Mouse (Mus musculus): ENCODE data around the gene Icam5. TPM values are rescaled to one million over a fixed set of nuclear protein-coding genes. Genes with fewer than 3 reads are reported as not detected.
"Not testable (repeated sequence)": the region's sequence is repeated elsewhere in the genome, so short reads cannot be mapped to it uniquely, and the experiment has no call there.

Icam5 gene
- polyA plus RNA-seq, 1 experiment from 2014 or later = not detected

DNA sequence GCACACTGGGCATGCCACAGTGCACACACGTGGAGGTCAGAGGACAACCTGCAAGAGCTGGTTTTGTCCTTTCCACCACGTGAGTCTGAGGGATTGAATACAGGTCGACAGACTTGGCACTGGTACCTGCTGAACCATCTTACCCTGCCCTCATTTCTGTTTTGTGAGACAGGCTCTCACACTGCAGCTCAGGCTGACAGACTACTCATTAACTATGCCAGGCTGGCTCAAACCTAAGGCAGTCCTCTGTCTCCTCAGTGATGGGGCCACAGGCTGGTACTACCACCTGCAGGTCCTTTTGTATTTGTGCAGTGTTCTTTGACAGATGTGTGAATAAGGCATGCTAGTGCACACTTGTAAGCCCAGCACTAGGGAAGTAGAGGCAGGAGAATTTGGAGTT lies 36.8 kb upstream of the Icam5 start:
- Histone ChIP-seq H3K27me3 (ENCODE audit: control insufficient read depth, insufficient read depth, low read length) (no peaks in the 10 kb centered on the region), H3K9ac (replicated peaks; ENCODE audit: low read depth, low read length) (no peak overlapping the region), H3K9me3 (ENCODE audit: control insufficient read depth, low read depth, low read length) (no peaks in the 10 kb centered on the region), H3K4me1 (ENCODE audit: control insufficient read depth, insufficient read depth, low read length) (peaks cover 11% of the 10 kb centered on the region), H3K4me2 (replicated peaks; ENCODE audit: low read depth, low read length) (no peak overlapping the region), H3K4me3 (ENCODE audit: low read depth, low read length) (no peak overlapping the region), H3K27ac (ENCODE audit: low read length) (no peak overlapping the region), H3K36me3 (ENCODE audit: control insufficient read depth, insufficient read depth, low read length) (no peaks in the 10 kb centered on the region)
- no peak for ATAC-seq (ENCODE audit: insufficient number of reproducible peaks, insufficient read depth, low FRiP score, low read depth)
- 72% methylated on average over 3 of the region's 3 CpGs for WGBS

DNA sequence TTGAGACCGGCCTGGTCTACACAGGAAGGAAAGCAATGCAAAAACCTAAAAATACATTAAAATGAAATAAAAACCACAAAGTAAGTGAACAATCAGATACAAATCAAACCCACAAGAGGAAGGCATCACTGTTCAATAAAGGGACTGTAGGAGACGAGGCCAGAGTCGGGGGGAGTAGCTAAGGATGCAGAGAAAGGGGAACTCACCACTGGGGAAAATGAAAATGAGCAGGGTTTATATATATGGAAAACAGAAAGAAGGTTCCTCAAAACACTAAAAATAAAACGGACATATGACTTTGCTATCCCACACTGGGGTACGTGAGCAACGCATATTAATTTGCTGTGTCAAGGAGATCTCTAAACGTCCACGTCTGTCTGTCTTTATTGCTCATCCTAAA lies 34.8 kb upstream of the Icam5 start:
- Histone ChIP-seq H3K36me3 (ENCODE audit: control insufficient read depth, insufficient read depth, low read length) (no peaks in the 10 kb centered on the region), H3K9ac (replicated peaks; ENCODE audit: low read depth, low read length) (no peak overlapping the region), H3K27ac (ENCODE audit: low read length) (no peak overlapping the region), H3K9me3 (ENCODE audit: control insufficient read depth, low read depth, low read length) (no peaks in the 10 kb centered on the region), H3K4me1 (ENCODE audit: control insufficient read depth, insufficient read depth, low read length) (peaks cover 4% of the 10 kb centered on the region), H3K27me3 (ENCODE audit: control insufficient read depth, insufficient read depth, low read length) (no peaks in the 10 kb centered on the region), H3K4me2 (replicated peaks; ENCODE audit: low read depth, low read length) (no peak overlapping the region), H3K4me3 (ENCODE audit: low read depth, low read length) (no peak overlapping the region)
- no peak for ATAC-seq (ENCODE audit: insufficient number of reproducible peaks, insufficient read depth, low FRiP score, low read depth)
- WGBS = 85% methylated on average over 8 of the region's 8 CpGs

DNA sequence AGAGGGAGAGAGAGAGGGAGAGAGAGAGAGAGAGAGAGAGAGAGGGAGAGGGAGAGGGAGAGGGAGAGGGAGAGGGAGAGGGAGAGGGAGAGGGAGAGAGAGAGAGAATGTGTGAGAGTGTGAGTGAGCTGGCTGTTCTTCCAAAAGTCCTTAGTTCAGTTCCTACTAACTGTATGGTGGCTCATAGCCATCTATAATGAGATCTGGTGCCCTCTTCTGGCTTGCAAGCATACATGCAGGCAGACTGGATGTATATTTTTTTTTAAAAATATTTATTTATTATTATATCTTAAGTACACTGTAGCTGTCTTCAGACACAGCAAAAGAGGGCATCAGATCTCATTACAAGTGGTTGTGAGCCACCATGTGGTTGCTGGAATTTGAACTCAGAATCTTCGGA lies 33.5 kb upstream of the Icam5 start:
- H3K27me3 ChIP-seq (ENCODE audit: control insufficient read depth, insufficient read depth, low read length); H3K36me3 ChIP-seq (ENCODE audit: control insufficient read depth, insufficient read depth, low read length); H3K4me3 ChIP-seq (ENCODE audit: low read depth, low read length); H3K9ac ChIP-seq (replicated peaks; ENCODE audit: low read depth, low read length); ATAC-seq (ENCODE audit: insufficient number of reproducible peaks, insufficient read depth, low FRiP score, low read depth); H3K27ac ChIP-seq (ENCODE audit: low read length); H3K4me1 ChIP-seq (ENCODE audit: control insufficient read depth, insufficient read depth, low read length); H3K4me2 ChIP-seq (replicated peaks; ENCODE audit: low read depth, low read length); H3K9me3 ChIP-seq (ENCODE audit: control insufficient read depth, low read depth, low read length): not testable (repeated sequence)
- 63% methylated on average over 1 of the region's 1 CpGs for WGBS

DNA sequence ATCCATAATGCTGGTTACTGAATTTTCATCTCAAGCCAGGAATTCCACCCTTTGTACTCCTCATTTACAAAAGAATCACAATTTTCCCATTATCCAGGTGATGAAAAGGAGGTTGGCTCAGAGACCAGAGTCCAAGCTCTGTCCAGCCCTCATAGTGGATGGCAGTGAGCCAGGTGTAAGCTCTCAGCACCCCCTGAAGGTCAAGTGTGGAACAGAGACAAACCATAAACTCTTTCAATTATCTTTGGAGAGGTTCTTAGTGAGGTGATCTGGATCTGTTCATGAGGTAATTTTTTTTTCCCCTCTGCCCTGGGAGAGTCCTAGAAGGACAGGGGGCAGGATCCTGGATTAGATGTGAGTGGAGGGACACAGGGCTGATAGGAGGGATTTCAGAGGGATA lies 31.1 kb upstream of the Icam5 start:
- no peaks in the 10 kb centered on the region for H3K9me3 ChIP-seq (ENCODE audit: control insufficient read depth, low read depth, low read length)
- no peak overlapping the region for H3K4me3 ChIP-seq (ENCODE audit: low read depth, low read length)
- no peak overlapping the region for H3K4me2 ChIP-seq (replicated peaks; ENCODE audit: low read depth, low read length)
- no peak overlapping the region for H3K27ac ChIP-seq (ENCODE audit: low read length)
- no peak for ATAC-seq (ENCODE audit: insufficient number of reproducible peaks, insufficient read depth, low FRiP score, low read depth)
- peaks cover 12% of the 10 kb centered on the region; the same call in 1 of the 2 replicates for H3K36me3 ChIP-seq (ENCODE audit: control insufficient read depth, insufficient read depth, low read length)
- H3K9ac ChIP-seq (replicated peaks; ENCODE audit: low read depth, low read length) = no peak overlapping the region
- H3K4me1 ChIP-seq (ENCODE audit: control insufficient read depth, insufficient read depth, low read length) = no peaks in the 10 kb centered on the region
- no peaks in the 10 kb centered on the region for H3K27me3 ChIP-seq (ENCODE audit: control insufficient read depth, insufficient read depth, low read length)

DNA sequence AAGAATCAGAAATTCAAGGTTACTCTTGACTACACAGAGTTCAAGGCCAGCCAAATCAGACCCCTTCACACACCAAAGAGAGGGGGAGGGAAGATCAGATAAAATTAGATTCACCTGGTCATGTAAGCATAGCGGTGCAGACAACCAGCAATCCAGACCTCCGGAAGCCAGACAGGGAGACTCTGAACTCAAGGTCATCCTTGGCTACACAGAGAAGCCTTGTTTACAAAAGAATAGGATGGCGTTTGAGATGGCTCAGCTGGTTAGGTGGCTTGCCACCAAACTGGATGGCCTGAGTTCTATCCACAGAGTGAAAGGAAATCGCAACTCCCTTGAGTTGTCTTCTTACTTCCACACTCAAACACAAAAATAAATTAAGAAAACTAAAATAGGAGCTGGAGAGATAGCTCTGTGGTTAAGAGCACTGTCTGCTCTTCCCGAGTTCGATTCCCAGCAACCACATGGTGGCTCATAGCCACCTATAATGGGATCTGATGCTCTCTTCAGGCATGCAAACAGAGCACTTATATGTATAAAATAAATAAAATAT lies 30.1 kb upstream of the Icam5 start:
- Histone ChIP-seq H3K4me3 (ENCODE audit: low read depth, low read length) (no peak overlapping the region), H3K4me2 (replicated peaks; ENCODE audit: low read depth, low read length) (peak overlapping the region; percentile 76; the same call in 1 of the 2 replicates)

DNA sequence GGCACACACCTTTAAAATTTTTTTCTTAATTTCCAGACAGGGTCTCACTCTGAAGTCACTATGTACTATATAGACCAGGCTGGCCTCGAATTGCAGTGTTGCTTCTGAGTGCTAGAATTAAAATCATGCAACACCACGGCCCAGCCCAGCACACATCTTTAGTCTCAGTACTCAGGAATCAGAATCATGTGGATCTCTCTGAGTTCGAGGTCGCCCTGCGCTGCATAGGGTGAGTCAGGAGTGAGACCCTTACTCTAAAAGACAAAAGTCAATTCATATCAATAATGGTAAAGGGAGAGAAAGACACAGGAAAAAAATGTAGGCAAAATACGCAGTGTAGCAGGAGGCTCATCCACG lies 29.6 kb upstream of the Icam5 start:
- Histone ChIP-seq H3K4me1 (ENCODE audit: control insufficient read depth, insufficient read depth, low read length) (no peaks in the 10 kb centered on the region), H3K4me3 (ENCODE audit: low read depth, low read length) (peak overlapping the region; percentile 69), H3K27me3 (ENCODE audit: control insufficient read depth, insufficient read depth, low read length) (no peaks in the 10 kb centered on the region), H3K9me3 (ENCODE audit: control insufficient read depth, low read depth, low read length) (no peaks in the 10 kb centered on the region), H3K27ac (ENCODE audit: low read length) (peak overlapping the region; percentile 29; the same call in 1 of the 2 replicates), H3K36me3 (ENCODE audit: control insufficient read depth, insufficient read depth, low read length) (peaks cover 24% of the 10 kb centered on the region), H3K9ac (replicated peaks; ENCODE audit: low read depth, low read length) (peak overlapping the region; percentile 52), H3K4me2 (replicated peaks; ENCODE audit: low read depth, low read length) (peak overlapping the region; percentile 76)
- no peak; the same call in 1 of the 2 replicates for ATAC-seq (ENCODE audit: insufficient number of reproducible peaks, insufficient read depth, low FRiP score, low read depth)
- WGBS = 9% methylated on average over 7 of the region's 7 CpGs

More for the DNA sequence above, 30.1 kb upstream of the Icam5 start:
- Histone ChIP-seq H3K9me3 (ENCODE audit: control insufficient read depth, low read depth, low read length) (no peaks in the 10 kb centered on the region), H3K4me1 (ENCODE audit: control insufficient read depth, insufficient read depth, low read length) (no peaks in the 10 kb centered on the region), H3K9ac (replicated peaks; ENCODE audit: low read depth, low read length) (no peak overlapping the region; the same call in 1 of the 2 replicates), H3K36me3 (ENCODE audit: control insufficient read depth, insufficient read depth, low read length) (peaks cover 19% of the 10 kb centered on the region; the same call in 1 of the 2 replicates), H3K27me3 (ENCODE audit: control insufficient read depth, insufficient read depth, low read length) (no peaks in the 10 kb centered on the region), H3K27ac (ENCODE audit: low read length) (no peak overlapping the region)
- 47% methylated on average over 6 of the region's 6 CpGs for WGBS
- ATAC-seq (ENCODE audit: insufficient number of reproducible peaks, insufficient read depth, low FRiP score, low read depth) = no peak

DNA sequence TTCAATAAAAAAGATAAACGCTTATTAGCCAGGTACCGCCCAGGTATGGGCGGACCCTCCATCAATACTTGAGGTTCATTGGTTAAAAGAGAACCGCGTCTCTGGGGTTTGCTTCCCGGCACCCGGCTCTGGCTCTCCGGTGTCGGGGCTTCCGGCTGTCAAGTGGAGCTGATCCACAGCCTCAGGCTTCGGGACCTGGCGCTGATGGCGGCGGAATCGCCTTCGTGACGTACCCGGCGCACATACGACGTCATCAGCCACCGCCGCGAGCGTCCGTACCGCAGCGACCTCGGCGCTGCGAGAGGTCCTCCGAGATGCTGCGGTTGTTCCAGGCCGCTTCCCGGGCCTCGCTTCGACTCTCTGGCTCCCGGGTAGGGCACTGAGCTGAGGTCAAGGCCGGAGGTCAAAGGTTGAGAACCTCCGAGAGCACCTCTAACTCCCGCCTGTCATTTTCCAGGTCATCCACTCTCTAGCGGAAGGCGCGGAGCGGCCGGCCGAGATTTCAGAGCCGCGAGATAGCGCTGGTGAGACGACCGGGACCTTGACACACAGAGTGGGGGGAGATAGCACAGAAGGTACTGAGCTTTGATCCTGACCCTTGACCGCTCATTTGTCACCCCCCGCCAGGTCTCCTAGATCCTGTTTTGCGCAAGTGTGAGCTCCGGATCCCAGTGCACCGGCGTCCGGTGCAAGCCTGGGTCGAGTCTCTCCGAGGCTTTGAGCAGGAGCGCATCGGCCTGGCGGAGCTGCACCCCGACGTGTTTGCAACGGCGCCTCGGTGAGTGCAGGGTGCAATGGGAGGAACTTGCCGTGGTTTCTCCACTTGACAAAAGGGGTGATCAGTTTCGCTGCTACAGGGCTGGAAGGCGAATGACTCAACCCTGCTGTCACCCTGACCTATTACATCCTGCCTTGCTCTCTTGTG lies 29.0 kb upstream of the Icam5 start, which contains the start of gene Mrpl4:
Mrpl4 (plus strand) TSS at position 112 of the 925 bp plus-strand sequence.
- WGBS = under 1% methylated on average over 72 of the region's 72 CpGs
- ATAC-seq (ENCODE audit: insufficient number of reproducible peaks, insufficient read depth, low FRiP score, low read depth) = peak; percentile 79
- Histone ChIP-seq H3K4me1 (ENCODE audit: control insufficient read depth, insufficient read depth, low read length) (no peaks in the 10 kb centered on the region), H3K27ac (ENCODE audit: low read length) (peak within 1 kb of the TSS; percentile 29), H3K9me3 (ENCODE audit: control insufficient read depth, low read depth, low read length) (no peaks in the 10 kb centered on the region), H3K9ac (replicated peaks; ENCODE audit: low read depth, low read length) (peak within 1 kb of the TSS; percentile 52), H3K4me3 (ENCODE audit: low read depth, low read length) (peak within 1 kb of the TSS; percentile 69), H3K36me3 (ENCODE audit: control insufficient read depth, insufficient read depth, low read length) (peaks cover 31% of the 10 kb centered on the region), H3K27me3 (ENCODE audit: control insufficient read depth, insufficient read depth, low read length) (no peaks in the 10 kb centered on the region), H3K4me2 (replicated peaks; ENCODE audit: low read depth, low read length) (peak within 1 kb of the TSS; percentile 76)

DNA sequence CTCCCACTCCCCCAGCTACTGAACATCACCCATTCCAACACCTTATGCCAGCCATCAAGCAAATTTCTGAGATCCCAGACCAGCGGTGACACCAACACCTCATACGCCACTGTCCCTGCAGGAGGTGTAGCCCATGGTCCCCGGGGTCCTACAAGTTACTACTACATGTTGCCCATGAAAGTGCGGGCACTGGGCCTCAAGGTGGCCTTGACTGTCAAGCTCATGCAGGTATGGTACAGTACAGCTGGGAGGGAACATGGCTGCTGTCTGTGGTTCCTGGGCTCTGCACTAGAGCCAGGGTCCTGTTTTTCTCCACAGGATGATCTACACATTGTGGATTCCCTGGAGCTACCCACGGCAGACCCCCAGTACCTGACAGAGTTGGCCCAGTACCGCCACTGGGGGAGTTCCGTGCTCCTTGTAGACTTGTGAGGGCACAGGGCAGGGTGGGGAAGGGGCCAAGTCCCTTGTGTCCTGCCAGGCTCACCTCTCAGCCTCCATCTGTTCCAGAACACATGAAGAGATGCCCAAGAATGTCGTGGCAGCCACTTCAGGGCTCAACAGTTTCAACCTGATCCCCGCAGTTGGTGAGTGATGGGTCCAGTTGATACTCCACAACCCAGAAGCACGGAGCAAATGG lies 24.4 kb upstream of the Icam5 start:
- Histone ChIP-seq H3K27me3 (ENCODE audit: control insufficient read depth, insufficient read depth, low read length) (no peaks in the 10 kb centered on the region), H3K9ac (replicated peaks; ENCODE audit: low read depth, low read length) (no peak overlapping the region), H3K36me3 (ENCODE audit: control insufficient read depth, insufficient read depth, low read length) (peaks cover 38% of the 10 kb centered on the region), H3K4me3 (ENCODE audit: low read depth, low read length) (no peak overlapping the region), H3K4me1 (ENCODE audit: control insufficient read depth, insufficient read depth, low read length) (no peaks in the 10 kb centered on the region), H3K4me2 (replicated peaks; ENCODE audit: low read depth, low read length) (no peak overlapping the region), H3K27ac (ENCODE audit: low read length) (no peak overlapping the region), H3K9me3 (ENCODE audit: control insufficient read depth, low read depth, low read length) (no peaks in the 10 kb centered on the region)
- 94% methylated on average over 10 of the region's 10 CpGs for WGBS
- no peak for ATAC-seq (ENCODE audit: insufficient number of reproducible peaks, insufficient read depth, low FRiP score, low read depth)
